Mouse (Mus musculus) frontal cortex, postnatal 36 days (tissue): ENCODE measurements around the gene Gm17349.
A peak's percentile ranks its signal among the peaks of the same experiment; 100 is the strongest.

ENCODE experiments used
- DNase-seq, 2 experiments: peaks; one replicate each; pipeline ENCODE4 v3.0.0; 2022; ENCODE audit warnings: low spot score in 2 of 2

The Gm17349 gene

DNA sequence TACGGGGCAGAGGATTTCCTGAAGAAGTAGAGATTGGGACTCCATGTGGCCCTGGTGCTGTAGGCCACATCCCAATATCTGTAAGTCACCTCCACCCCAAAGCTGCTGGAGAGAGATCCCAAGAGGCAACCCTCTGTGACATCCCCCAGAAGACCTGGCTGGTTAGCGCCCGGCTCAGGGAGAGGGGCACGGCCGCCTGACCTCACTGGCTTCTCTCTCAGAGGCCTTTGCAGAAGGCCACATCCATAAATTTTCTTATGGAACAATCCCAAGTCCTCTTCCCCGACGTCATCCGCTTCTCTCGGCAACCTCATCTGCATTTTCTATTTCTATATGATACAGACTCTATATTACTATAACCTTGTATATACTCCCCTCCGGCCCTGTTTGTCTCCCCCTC lies 5.6 kb downstream of the Gm17349 start:
- no peak for DNase-seq

DNA sequence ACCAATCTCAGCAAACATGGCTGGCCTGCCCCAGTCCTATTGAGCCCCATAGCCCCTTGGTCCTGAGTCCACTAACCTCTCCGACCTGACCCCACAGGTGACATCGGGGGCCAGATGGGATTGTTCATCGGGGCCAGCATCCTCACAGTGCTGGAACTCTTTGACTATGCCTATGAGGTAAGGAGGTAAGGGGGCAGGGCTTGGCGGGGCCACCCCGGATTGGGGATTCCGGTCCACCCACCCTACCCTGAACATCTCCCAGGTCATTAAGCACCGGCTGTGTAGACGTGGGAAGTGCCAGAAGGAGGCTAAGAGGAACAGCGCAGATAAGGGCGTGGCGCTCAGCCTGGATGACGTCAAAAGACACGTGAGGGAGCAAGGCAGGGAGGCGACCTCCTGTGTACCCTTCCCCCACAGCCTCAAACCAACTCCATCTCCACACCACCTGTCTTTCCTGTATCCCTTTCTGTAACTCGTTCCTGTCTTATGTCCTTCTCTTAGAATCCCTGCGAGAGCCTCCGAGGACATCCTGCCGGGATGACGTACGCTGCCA lies 6.7 kb downstream of the Gm17349 start:
- no peak for DNase-seq

DNA sequence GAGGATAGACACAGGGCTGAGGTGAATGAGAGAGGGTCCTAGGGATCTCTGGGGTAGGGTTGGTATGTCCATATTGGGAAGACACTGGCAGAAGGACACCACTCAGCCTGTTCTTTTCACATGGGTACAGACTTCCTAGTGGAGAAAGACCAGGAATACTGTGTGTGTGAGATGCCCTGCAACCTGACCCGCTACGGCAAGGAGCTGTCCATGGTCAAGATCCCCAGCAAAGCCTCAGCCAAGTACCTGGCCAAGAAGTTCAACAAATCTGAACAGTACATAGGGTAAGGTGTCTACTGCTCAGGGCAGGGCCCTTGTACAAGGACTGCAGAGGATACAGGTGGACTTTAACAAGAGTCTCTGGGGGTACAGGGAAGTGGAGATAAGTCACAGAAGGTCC lies 8.0 kb downstream of the Gm17349 start:
- DNase-seq, result no peak

DNA sequence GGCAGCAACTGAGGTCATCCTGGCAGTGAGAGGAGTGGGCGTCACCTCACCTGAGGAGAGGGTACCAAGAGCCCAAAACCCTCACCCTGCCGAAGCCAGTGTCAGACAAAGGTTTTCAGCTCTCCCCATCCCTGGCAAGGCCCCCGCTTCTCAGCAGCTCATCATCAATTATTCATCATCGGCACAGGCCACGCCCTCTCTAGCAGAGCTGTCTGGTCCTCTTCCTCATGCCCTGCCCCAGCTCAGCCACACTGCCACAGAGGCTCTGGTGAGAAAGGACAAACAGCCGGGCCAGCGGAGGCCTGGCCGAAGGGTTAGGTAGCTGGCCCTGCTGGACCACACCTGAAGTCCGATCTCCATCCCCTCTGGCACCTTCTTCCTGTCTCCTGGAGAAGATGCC lies 13.3 kb downstream of the Gm17349 start:
- DNase-seq, result no peak

DNA sequence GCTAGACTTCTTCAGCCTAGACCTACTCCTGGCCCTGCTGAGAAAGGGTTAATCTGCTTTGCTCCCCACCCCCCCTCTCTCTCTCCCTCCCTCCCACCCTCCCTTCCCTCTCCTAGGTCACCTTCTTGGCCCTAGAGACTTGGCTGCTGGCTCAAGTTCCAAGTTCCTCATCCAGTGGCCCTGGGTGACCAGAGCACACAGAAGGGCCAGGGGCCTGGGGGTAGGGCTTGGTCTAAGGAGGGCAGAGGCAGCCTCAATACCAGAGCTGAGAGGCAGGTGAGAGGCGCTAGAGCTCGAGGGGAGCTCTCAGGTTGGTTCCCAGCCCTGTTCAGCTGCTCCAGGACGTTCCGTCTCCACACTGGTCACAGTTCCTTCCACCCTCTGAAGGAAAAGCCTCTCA lies 14.4 kb downstream of the Gm17349 start:
- DNase-seq, result no peak

DNA sequence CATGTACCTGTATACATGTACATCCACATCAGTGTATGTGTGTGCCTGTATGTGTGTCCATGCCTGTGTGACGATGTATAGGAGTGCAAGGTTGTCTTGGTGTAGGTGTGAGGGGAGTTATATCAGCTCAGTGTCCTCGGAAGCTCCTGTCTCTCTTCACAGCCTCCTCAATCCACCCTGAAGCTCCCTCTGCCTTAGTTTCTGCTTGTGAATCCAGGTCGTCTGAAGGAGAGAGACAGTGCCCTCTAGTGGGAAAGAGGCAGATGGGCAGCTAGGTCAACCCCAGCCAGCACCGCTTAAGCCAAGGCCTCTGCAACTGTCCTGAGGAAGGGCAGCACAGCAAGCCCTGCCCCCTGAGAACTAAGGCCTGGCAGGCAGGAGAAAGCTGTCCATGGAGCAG lies 16.6 kb downstream of the Gm17349 start:
- peak in 1 of 2 experiments; percentile 73 for DNase-seq

DNA sequence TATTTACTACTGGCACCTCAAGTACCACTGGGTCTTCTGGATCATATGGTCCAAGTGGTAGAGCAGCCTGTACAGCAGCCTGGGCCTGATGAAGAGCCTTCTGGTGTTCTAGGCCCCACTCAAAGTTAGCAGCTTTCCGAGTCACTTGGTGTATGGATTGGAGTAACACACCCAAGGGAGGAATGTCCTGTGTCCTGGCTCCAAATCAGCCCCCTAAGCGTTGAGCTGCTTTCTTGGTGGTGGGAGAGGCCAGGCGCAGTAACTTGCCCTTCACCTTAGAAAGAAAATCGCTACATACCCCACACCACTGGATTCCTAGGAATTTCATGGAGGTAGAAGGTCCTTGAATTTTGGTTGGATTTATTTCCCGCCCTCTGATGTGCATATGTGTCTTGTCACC lies 21.1 kb downstream of the Gm17349 start:
- DNase-seq, result no peak

DNA sequence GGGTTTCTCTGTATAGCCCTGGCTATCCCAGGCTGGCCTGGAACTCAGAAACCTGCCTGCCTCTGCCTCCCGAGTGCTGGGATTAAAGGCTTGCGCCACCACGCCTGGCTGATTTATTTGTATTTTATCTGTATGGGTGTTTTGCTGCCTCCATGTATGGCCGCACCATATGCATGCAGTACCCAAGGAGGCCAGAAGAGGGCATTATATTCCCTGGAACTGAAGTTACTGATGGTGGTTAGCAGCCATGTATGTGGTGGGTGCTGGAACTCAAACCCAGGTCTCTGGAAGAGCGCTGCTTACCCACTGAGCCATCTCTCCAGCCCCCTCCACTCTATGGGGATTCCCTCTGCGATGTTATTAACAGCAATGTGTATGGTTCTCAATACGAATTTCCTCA lies 22.4 kb downstream of the Gm17349 start:
- DNase-seq, result no peak

DNA sequence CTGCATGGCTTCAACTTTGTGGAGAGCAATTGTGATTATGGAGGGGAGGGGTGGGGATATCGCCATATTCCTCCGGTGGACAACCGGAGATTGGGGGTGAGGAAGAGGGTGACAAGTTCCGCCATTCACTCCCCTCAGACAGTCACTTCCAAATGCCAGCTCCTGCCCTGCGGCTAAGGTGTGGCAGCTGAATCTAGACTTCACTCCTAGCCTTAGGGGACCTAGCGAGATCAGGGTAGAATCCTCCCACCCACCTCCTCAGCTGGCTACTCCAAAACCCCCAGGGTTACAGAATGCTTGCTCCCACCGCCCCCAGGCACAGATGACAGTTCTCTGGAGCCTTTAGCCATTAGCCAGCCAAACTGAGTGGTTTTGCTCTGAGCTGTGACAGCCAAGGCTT lies 26.3 kb downstream of the Gm17349 start:
- DNase-seq, result no peak

DNA sequence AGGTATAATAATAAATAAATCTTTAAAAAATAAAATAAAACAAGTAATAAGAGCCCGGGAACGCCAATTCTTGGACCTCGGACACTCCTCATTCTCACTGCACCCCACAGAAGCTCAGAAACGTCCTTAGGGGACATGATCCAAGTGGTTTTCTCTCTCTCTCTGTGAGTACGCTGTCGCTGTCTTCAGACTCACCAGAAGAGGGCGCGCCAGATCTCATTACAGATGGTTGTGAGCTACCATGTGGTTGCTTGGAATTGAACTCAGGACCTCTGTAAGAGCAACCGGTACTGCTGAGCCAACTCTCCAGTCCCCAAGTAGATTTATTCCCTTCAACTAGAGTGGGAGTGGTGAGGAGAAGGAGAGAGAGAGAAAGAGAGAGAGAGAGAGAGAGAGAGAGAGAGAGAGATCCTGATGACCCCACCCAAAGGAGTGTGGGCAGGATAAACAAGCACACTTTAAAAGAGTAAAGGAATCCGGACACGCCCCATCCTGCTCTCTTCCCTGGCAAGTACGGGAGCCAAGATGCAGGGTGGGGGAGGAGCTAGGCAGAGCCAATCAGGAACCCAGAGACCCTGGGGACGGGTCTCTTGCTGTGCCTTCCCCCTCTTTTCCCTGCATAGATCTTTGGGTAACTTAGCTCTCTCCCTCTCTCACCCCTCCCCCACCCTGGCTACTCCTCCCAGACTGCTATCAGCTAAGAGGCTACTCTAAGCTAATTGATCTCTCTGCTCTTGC lies 27.1 kb downstream of the Gm17349 start:
- DNase-seq, result no peak

DNA sequence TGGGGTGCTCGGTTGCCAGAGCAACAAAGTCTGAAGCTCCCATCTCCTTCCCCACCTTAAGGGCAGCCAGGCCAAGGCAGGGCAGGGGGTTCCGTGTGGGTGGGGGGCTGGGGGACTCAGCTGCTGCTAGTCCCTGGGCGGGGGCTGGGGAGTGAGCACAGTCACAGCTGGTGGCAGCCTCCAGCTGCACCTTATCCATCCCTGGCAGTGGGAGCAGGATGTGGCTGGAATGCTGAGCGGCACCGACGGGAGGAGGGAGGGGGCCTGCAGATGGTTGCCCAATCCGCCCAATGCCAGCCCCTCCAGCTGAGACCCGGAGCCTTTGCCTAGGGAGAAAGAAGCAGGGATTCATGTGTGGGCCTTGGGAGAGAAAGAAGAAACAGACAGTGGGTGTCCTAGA lies 28.2 kb downstream of the Gm17349 start:
- no peak for DNase-seq

DNA sequence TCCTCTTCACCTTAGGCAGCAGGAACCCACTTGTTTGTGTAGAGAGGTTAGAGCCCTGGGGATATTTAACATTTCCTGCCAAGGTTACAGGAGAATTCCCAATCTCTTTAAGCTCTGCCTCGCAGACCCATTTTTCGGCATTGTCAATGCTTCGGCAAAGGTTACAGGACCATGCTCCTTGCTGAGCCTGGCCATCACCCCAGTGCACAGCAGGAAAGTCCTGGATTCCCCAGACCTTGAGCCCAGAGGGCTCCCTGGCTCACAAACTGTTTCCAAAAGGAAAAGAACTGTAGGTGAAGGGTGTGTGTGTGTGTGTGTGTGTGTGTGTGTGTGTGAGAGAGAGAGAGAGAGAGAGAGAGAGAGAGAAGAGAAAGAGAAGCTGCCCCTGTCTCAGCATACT lies 30.4 kb downstream of the Gm17349 start:
- no peak for DNase-seq

DNA sequence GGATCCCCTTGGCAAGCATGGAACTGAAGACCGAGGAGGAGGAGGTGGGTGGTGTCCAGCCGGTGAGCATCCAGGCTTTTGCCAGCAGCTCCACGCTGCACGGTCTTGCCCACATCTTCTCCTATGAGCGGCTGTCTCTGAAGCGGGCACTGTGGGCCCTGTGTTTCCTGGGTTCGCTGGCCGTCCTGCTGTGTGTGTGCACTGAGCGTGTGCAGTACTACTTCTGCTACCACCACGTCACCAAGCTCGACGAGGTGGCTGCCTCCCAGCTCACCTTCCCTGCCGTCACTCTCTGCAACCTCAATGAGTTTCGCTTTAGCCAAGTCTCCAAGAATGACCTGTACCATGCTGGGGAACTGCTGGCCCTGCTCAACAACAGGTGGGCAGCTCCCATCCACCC lies 33.5 kb downstream of the Gm17349 start:
- DNase-seq, result no peak

DNA sequence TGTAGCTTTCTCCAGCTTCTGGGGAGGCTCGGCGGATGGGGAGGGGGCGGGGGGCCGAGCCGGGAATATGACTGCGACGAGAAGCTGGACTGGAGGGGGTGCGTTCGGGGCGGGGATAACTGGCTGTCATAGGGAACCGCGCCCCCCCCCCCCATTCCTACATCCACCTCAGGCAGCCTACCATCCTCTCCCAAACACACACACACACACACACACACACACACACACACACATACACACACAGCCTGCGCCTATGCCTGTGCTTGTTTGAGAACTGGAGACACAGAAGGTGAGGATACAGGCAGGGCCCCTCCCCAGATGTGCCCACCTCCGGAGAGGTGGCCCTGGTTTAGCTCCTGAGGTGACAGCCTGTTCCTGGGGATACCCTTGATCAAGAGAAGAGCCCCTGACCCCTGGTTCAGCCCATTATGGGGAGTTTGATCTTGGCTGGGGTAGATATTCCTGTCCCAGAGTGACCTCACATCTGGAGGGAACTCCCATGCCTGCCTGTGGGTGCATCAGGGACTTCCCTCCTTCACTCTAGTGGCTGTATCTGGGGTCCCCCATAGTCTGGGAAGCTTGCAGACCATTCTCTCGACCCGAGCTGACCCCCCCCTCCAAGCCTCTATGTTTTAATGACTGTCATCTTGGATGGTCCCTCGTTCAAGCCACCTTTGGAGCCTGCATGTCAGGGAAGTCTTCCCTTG lies 34.2 kb downstream of the Gm17349 start:
- no peak for DNase-seq

DNA sequence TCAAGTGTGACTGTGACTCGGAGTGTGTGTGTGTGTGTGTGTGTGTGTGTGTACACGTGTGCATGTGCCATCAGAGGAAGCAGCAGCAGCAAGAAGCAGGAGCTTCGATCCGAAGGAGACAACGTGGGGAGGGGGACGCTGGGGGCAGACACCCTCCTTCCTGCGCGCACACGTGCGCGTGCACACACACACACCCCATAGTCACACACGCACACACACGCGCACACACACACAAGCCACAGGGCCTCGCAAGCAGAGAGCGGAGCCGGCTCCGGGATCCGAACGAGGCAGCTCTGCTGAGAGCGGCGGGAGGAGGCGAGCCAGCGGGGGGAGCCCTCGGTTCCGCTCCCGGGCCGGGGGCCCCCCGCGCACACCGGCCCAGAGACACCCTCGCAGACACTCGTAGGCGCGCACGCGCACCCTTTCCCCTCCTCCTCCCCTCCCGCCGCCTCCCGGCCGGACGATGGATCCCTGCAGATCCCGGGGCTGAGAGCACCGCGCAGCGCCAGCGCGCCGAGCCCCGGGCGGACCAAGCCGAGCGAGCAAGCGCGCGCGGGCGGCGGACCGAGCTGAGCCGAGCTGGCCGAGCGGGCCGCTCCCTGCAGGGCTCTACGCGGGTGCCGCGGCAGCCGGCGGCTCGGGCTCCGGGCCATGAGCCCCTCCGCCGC lies 35.0 kb downstream of the Gm17349 start, which contains the start of gene Asic1:
Gene Asic1 (plus strand): TSS at position 215 of the 668 bp plus-strand sequence.
- peak; percentile 76 to 79 for DNase-seq

DNA sequence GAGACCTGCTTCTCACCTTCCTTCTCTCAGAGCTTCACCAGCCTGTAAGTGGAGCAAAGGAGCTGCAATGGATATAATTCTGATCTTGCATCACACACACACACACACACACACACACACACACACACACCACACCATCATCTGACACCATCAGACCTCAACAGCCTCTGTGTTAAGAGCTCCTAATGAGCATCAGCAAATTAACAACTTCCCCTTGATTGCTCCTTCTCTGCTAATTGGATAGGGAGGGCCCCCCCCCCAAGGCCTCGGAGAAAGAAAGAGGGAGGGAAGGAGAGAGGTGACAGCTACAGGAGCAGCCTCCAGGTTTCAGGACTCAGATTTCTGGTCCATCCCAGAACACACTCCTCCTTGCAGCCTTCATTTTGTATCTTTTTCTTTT lies 35.9 kb downstream of the Gm17349 start:
- no peak for DNase-seq

DNA sequence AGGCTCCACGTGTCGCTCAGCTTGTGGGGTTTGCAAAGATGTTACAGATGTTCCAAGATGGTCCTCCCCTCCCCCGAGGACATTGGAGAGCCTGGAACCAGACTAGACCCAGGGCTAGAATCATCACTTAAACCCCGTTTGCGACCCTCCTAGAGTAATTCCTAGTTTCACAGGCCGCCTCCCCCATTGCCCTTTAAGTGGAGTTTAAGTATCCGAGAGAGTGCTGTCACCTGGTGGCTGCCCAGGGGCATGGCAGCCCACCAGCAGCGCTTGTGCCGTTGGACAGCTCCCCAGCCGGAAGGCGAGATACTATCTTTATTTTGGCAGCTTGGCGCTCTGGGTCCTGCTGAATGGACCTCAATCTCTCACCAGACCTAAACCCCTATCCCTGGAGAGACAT lies 36.4 kb downstream of the Gm17349 start:
- peak; percentile 77 to 85 for DNase-seq

DNA sequence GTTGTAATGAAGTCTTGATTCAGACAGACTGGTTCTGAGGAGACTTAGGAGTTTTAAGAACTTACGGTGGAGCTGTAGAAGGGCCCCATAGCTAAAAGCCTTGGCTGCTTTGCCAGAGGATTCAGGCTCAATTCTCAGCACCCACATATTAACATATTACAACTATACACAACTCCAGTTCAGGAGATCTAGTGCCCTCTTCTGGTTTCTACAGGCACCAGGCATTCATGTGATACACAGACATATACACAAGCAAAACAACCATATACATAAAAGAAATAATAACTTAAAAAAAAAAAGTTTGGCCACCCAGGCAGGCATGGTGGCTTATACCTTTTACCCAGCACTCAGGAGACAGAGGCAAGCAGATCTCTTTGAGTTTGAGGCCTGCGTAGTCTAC lies 37.7 kb downstream of the Gm17349 start:
- no peak for DNase-seq

DNA sequence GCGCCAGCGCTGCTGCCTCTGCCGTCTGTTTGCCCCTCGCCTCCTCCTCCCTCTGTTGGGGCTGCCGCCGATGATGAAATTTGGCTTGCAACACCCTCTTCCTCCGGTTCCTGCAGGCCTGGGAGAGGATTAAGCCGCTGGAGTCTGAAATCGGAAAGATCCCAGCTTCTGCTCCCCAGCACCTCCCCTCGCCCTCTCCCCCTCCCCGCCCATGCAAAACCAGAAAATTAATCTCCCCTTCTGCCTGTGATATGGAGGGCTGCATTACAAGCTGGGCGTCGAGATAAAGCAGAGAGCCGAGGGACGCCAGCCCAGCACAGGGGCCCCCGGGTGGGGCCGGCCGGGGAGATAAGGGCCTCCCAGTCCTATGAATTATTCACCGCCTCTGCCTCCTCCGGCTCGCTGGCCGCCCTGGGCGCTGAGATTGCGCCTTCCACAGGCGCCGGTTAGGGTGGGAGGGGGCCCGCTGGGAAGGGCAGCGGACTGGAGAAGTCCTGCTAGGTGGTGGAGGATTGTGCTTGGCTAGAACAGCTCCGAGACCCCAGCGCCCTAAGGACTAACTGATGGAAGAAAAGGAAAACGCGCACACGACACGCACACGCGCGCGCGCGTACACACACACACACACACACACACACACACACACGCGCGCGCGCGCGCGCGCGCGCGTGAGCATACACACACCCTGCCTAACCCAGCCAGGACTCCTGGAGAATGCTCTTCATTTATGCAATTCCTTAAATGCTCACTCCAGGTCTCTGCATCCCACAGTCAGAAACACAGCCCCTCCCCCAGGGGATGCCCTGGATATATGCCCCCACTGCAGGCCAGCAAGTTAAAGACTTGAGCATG lies 40.5 kb downstream of the Gm17349 start:
- peak; percentile 77 to 78 for DNase-seq

DNA sequence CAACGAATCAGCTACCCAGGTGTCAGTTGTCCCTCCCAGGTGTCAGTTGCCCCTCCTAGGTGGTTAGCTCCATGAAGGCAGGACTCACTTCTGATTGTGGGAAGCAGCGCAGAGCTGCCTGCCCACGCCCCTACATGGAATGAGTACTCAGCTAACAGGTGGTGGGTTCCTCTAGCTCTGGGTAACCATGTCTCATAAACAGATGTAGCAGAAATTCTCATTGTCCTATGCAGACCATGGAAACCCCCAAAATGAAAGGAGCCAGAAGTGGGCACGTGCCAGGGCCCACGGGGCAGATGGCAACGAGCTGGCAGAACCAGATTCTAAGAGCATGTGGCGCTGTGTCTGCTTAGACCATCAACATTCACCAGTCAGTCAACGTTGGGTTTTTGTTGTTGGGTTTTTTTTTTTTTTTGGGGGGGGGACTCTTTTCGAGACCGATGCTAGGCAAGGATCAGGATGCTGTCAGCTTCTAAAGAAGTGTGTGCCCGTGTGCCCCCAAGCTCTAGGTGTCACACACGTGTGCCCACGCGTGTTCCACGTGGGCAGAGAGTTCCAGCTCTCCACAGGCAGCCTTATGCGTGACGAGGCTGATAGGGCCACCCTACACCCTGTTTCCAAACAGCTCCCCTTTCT lies 41.2 kb downstream of the Gm17349 start:
- DNase-seq, result peak in 1 of 2 experiments; percentile 46

DNA sequence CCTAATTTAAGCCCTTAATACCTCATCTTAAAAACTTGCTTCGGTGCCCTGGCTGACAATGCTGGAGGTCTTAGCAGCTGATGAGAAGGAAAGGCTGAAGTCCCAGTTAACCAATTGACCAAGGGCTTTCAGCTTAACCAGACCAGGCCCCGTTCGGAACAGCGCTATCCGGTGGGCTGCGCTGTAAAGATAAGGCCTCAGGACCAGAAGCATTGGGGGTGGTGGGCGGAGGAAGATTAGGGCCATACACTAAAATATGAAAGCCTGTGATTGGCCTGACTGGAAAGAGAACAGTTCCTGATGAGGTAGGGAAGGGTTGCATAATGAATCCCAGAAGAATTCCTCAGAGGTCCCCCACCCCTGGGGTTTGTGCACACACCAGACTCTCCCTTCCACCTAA lies 42.9 kb downstream of the Gm17349 start:
- no peak for DNase-seq
